Mouse (Mus musculus): Measurements from ENCODE around the gene Macrod1.
A peak's percentile ranks its signal among the peaks of the same experiment; 100 is the strongest.

- TF ChIP-seq CTCF (IDR thresholded peaks at IDR 0.05; ENCODE audit: extremely low read depth, insufficient read depth, insufficient read length, insufficient replicate concordance), result peak; percentile 24; the same call in 1 of the 2 replicates
- no peak for TF ChIP-seq POLR2A (IDR thresholded peaks at IDR 0.05; ENCODE audit: low read depth, low read length)
Measured at GRCm38 (mm10) chr19:7108114-7108905, 51.7 kb downstream of the Macrod1 start.

Data from spleen, adult 2 months (tissue).